Mouse (Mus musculus) G1E (cell line): ENCODE measurements at regions not wholly inside any gene's neighbourhood (a gene's known extent, or its start where the extent isn't known, plus 50 kb on each side); places are given as distances from the start of the nearest gene placed in this dataset.

Experiments
- CTCF ChIP-seq: IDR thresholded peaks from 2 replicates; pipeline ENCODE4 v1.5.1; 2012; ENCODE audit warnings: low read depth, low read length, inconsistent platforms, mixed read lengths
- GATA1 ChIP-seq: IDR thresholded peaks from 2 replicates; pipeline ENCODE4 v1.6.1; 2012; ENCODE audit warnings: borderline replicate concordance, low read length, inconsistent platforms, mixed read lengths

GRCm38 (mm10) chr1:137130264-137130663, 170.0 kb upstream of the Nr5a2 start:
- TF ChIP-seq GATA1 (no peak), CTCF (no peak)
